Mouse (Mus musculus): Measurements from ENCODE around the gene Plekhg6. TPM values are rescaled to one million over a fixed set of nuclear protein-coding genes. Genes with fewer than 3 reads are reported as not detected.

Gene Plekhg6
- polyA plus RNA-seq, 1 experiment from 2014 or later: 0.08 TPM

- H3K9me3 ChIP-seq (ENCODE audit: control insufficient read depth, low read length): no peaks in the 10 kb centered on the region
- no peaks in the 10 kb centered on the region for H3K4me1 ChIP-seq (ENCODE audit: control insufficient read depth, insufficient read depth, low read length)
- no peaks in the 10 kb centered on the region for H3K27me3 ChIP-seq (ENCODE audit: control insufficient read depth, insufficient read depth, low read length)
- ATAC-seq (ENCODE audit: low FRiP score, low TSS enrichment) (no peak), DNase-seq (no peak)
- H3K9ac ChIP-seq (replicated peaks; ENCODE audit: low read length): no peak overlapping the region
- no peak overlapping the region for H3K27ac ChIP-seq (replicated peaks; ENCODE audit: low read depth, low read length)
- H3K4me2 ChIP-seq (ENCODE audit: low read length): no peak overlapping the region
- H3K4me3 ChIP-seq (replicated peaks; ENCODE audit: low read depth, low read length): no peak overlapping the region
- no peaks in the 10 kb centered on the region for H3K36me3 ChIP-seq (ENCODE audit: control insufficient read depth, insufficient read depth, low read length)
- WGBS: 79% methylated on average over 5 of the region's 5 CpGs
Observed at GRCm38 (mm10) chr6:125328243-125328642, 52.4 kb downstream of the Plekhg6 start.

- no peak overlapping the region for H3K27ac ChIP-seq (replicated peaks; ENCODE audit: low read depth, low read length)
- no peak overlapping the region for H3K9ac ChIP-seq (replicated peaks; ENCODE audit: low read length)
- WGBS: 80% methylated on average over 6 of the region's 6 CpGs
- H3K4me2 ChIP-seq (ENCODE audit: low read length): no peak overlapping the region
- no peaks in the 10 kb centered on the region for H3K9me3 ChIP-seq (ENCODE audit: control insufficient read depth, low read length)
- H3K4me1 ChIP-seq (ENCODE audit: control insufficient read depth, insufficient read depth, low read length): no peaks in the 10 kb centered on the region; the same call in 1 of the 2 replicates
- no peak overlapping the region for H3K4me3 ChIP-seq (replicated peaks; ENCODE audit: low read depth, low read length)
- H3K27me3 ChIP-seq (ENCODE audit: control insufficient read depth, insufficient read depth, low read length): peaks cover 22% of the 10 kb centered on the region; the same call in 1 of the 2 replicates
- DNase-seq: no peak
- no peaks in the 10 kb centered on the region for H3K36me3 ChIP-seq (ENCODE audit: control insufficient read depth, insufficient read depth, low read length)
- ATAC-seq (ENCODE audit: low FRiP score, low TSS enrichment): no peak
Observed at GRCm38 (mm10) chr6:125325337-125325736, 55.3 kb downstream of the Plekhg6 start.

- Histone ChIP-seq H3K4me1 (ENCODE audit: control insufficient read depth, insufficient read depth, low read length) (no peaks in the 10 kb centered on the region; the same call in 1 of the 2 replicates), H3K9me3 (ENCODE audit: control insufficient read depth, low read length) (no peaks in the 10 kb centered on the region), H3K36me3 (ENCODE audit: control insufficient read depth, insufficient read depth, low read length) (no peaks in the 10 kb centered on the region), H3K27me3 (ENCODE audit: control insufficient read depth, insufficient read depth, low read length) (peaks cover 30% of the 10 kb centered on the region), H3K4me2 (ENCODE audit: low read length) (no peak overlapping the region), H3K4me3 (replicated peaks; ENCODE audit: low read depth, low read length) (no peak overlapping the region), H3K27ac (replicated peaks; ENCODE audit: low read depth, low read length) (no peak overlapping the region), H3K9ac (replicated peaks; ENCODE audit: low read length) (no peak overlapping the region)
- DNase-seq: no peak
- 67% methylated on average over 6 of the region's 6 CpGs for WGBS
- no peak for ATAC-seq (ENCODE audit: low FRiP score, low TSS enrichment)
Observed at GRCm38 (mm10) chr6:125323547-125323946, 57.0 kb downstream of the Plekhg6 start.

- no peak for ATAC-seq (ENCODE audit: low FRiP score, low TSS enrichment)
- Histone ChIP-seq H3K4me1 (ENCODE audit: control insufficient read depth, insufficient read depth, low read length) (no peaks in the 10 kb centered on the region; the same call in 1 of the 2 replicates), H3K27me3 (ENCODE audit: control insufficient read depth, insufficient read depth, low read length) (peaks cover 30% of the 10 kb centered on the region), H3K9ac (replicated peaks; ENCODE audit: low read length) (no peak overlapping the region), H3K9me3 (ENCODE audit: control insufficient read depth, low read length) (no peaks in the 10 kb centered on the region), H3K4me3 (replicated peaks; ENCODE audit: low read depth, low read length) (no peak overlapping the region), H3K36me3 (ENCODE audit: control insufficient read depth, insufficient read depth, low read length) (no peaks in the 10 kb centered on the region), H3K27ac (replicated peaks; ENCODE audit: low read depth, low read length) (no peak overlapping the region), H3K4me2 (ENCODE audit: low read length) (no peak overlapping the region)
- DNase-seq: no peak
- 61% methylated on average over 13 of the region's 13 CpGs for WGBS
Observed at GRCm38 (mm10) chr6:125322794-125323193, 57.8 kb downstream of the Plekhg6 start.

- Histone ChIP-seq H3K4me2 (ENCODE audit: low read length) (no peak overlapping the region), H3K4me3 (replicated peaks; ENCODE audit: low read depth, low read length) (no peak overlapping the region), H3K27me3 (ENCODE audit: control insufficient read depth, insufficient read depth, low read length) (peaks cover 30% of the 10 kb centered on the region), H3K9me3 (ENCODE audit: control insufficient read depth, low read length) (no peaks in the 10 kb centered on the region), H3K27ac (replicated peaks; ENCODE audit: low read depth, low read length) (no peak overlapping the region), H3K36me3 (ENCODE audit: control insufficient read depth, insufficient read depth, low read length) (no peaks in the 10 kb centered on the region), H3K4me1 (ENCODE audit: control insufficient read depth, insufficient read depth, low read length) (no peaks in the 10 kb centered on the region; the same call in 1 of the 2 replicates), H3K9ac (replicated peaks; ENCODE audit: low read length) (no peak overlapping the region)
- DNase-seq (no peak), ATAC-seq (ENCODE audit: low FRiP score, low TSS enrichment) (no peak)
- WGBS: 8% methylated on average over 26 of the region's 26 CpGs
Observed at GRCm38 (mm10) chr6:125321114-125321855, 59.3 kb downstream of the Plekhg6 start.

- Histone ChIP-seq H3K27ac (replicated peaks; ENCODE audit: low read depth, low read length) (no peak within 1 kb of the TSS), H3K9ac (replicated peaks; ENCODE audit: low read length) (no peak within 1 kb of the TSS), H3K9me3 (ENCODE audit: control insufficient read depth, low read length) (no peaks in the 10 kb centered on the region), H3K36me3 (ENCODE audit: control insufficient read depth, insufficient read depth, low read length) (no peaks in the 10 kb centered on the region), H3K27me3 (ENCODE audit: control insufficient read depth, insufficient read depth, low read length) (peaks cover 30% of the 10 kb centered on the region), H3K4me3 (replicated peaks; ENCODE audit: low read depth, low read length) (no peak within 1 kb of the TSS), H3K4me2 (ENCODE audit: low read length) (no peak within 1 kb of the TSS), H3K4me1 (ENCODE audit: control insufficient read depth, insufficient read depth, low read length) (no peaks in the 10 kb centered on the region; the same call in 1 of the 2 replicates)
- WGBS: 96% methylated on average over 1 of the region's 1 CpGs
- no peak for DNase-seq
- ATAC-seq (ENCODE audit: low FRiP score, low TSS enrichment): no peak
Observed at GRCm38 (mm10) chr6:125320323-125320722, 60.3 kb downstream of the Plekhg6 start, which contains the start of gene Scnn1a. Gene Scnn1a, plus strand, starts transcription at chr6:125320659.

GRCm38 (mm10) chr6:125319919-125320296, 60.7 kb downstream of the Plekhg6 start:
- H3K27ac ChIP-seq (replicated peaks; ENCODE audit: low read depth, low read length): no peak overlapping the region
- no peaks in the 10 kb centered on the region; the same call in 1 of the 2 replicates for H3K4me1 ChIP-seq (ENCODE audit: control insufficient read depth, insufficient read depth, low read length)
- no peak overlapping the region for H3K4me2 ChIP-seq (ENCODE audit: low read length)
- no peaks in the 10 kb centered on the region for H3K9me3 ChIP-seq (ENCODE audit: control insufficient read depth, low read length)
- no peaks in the 10 kb centered on the region for H3K36me3 ChIP-seq (ENCODE audit: control insufficient read depth, insufficient read depth, low read length)
- DNase-seq: no peak
- ATAC-seq (ENCODE audit: low FRiP score, low TSS enrichment): no peak
- no peak overlapping the region for H3K9ac ChIP-seq (replicated peaks; ENCODE audit: low read length)
- H3K4me3 ChIP-seq (replicated peaks; ENCODE audit: low read depth, low read length): no peak overlapping the region
- H3K27me3 ChIP-seq (ENCODE audit: control insufficient read depth, insufficient read depth, low read length): peaks cover 30% of the 10 kb centered on the region

- peaks cover under 1% of the 10 kb centered on the region; the same call in 1 of the 2 replicates for H3K4me1 ChIP-seq (ENCODE audit: control insufficient read depth, insufficient read depth, low read length)
- ATAC-seq (ENCODE audit: low FRiP score, low TSS enrichment): no peak
- peaks cover 30% of the 10 kb centered on the region for H3K27me3 ChIP-seq (ENCODE audit: control insufficient read depth, insufficient read depth, low read length)
- no peak overlapping the region for H3K27ac ChIP-seq (replicated peaks; ENCODE audit: low read depth, low read length)
- no peaks in the 10 kb centered on the region for H3K9me3 ChIP-seq (ENCODE audit: control insufficient read depth, low read length)
- H3K36me3 ChIP-seq (ENCODE audit: control insufficient read depth, insufficient read depth, low read length): no peaks in the 10 kb centered on the region
- DNase-seq: no peak
- 71% methylated on average over 15 of the region's 15 CpGs for WGBS
- no peak overlapping the region for H3K4me2 ChIP-seq (ENCODE audit: low read length)
- no peak overlapping the region for H3K4me3 ChIP-seq (replicated peaks; ENCODE audit: low read depth, low read length)
- H3K9ac ChIP-seq (replicated peaks; ENCODE audit: low read length): no peak overlapping the region
Observed at GRCm38 (mm10) chr6:125318981-125319918, 61.3 kb downstream of the Plekhg6 start.

All from midbrain, embryonic 14.5 days (tissue).